Mouse (Mus musculus): ENCODE results near the gene Immp2l. TPM values are rescaled to one million over a fixed set of nuclear protein-coding genes. Genes with fewer than 3 reads are reported as not detected.
"Not testable (repeated sequence)": the region's sequence is repeated elsewhere in the genome, so short reads cannot be mapped to it uniquely, and the experiment has no call there.

Gene Immp2l
- polyA plus RNA-seq, 1 experiment from 2014 or later, result 7.4 TPM

GRCm38 (mm10) chr12:41851896-41852470 lies 828.1 kb downstream of the Immp2l start:
- no peak overlapping the region for H3K9ac ChIP-seq
- no peaks in the 10 kb centered on the region for H3K9me3 ChIP-seq (ENCODE audit: control insufficient read depth, low read length)
- 89% methylated on average over 7 of the region's 7 CpGs for WGBS
- no peak for DNase-seq (ENCODE audit: low spot score)
- H3K27me3 ChIP-seq (ENCODE audit: control insufficient read depth, insufficient read depth, low read length), result no peaks in the 10 kb centered on the region
- H3K36me3 ChIP-seq (replicated peaks; ENCODE audit: control insufficient read depth, insufficient read depth), result no peaks in the 10 kb centered on the region
- H3K4me2 ChIP-seq (replicated peaks), result no peak overlapping the region
- no peaks in the 10 kb centered on the region for H3K4me1 ChIP-seq (replicated peaks; ENCODE audit: control insufficient read depth, insufficient read depth, low read length)
- no peak overlapping the region for H3K4me3 ChIP-seq (replicated peaks; ENCODE audit: low read length)
- no peak for ATAC-seq (ENCODE audit: low FRiP score)
- no peak overlapping the region for H3K27ac ChIP-seq

- not testable (repeated sequence) for H3K4me2 ChIP-seq (replicated peaks); H3K9ac ChIP-seq; H3K9me3 ChIP-seq (ENCODE audit: control insufficient read depth, low read length); H3K4me3 ChIP-seq (replicated peaks; ENCODE audit: low read length); ATAC-seq (ENCODE audit: low FRiP score); H3K27ac ChIP-seq; H3K4me1 ChIP-seq (replicated peaks; ENCODE audit: control insufficient read depth, insufficient read depth, low read length); H3K36me3 ChIP-seq (replicated peaks; ENCODE audit: control insufficient read depth, insufficient read depth); DNase-seq (ENCODE audit: low spot score); H3K27me3 ChIP-seq (ENCODE audit: control insufficient read depth, insufficient read depth, low read length)
- 41% methylated on average over 5 of the region's 5 CpGs for WGBS
Measured at GRCm38 (mm10) chr12:41859652-41860051, 835.8 kb downstream of the Immp2l start.

GRCm38 (mm10) chr12:41868317-41868716 lies 844.4 kb downstream of the Immp2l start:
- Histone ChIP-seq H3K4me3 (replicated peaks; ENCODE audit: low read length) (no peak overlapping the region), H3K4me1 (replicated peaks; ENCODE audit: control insufficient read depth, insufficient read depth, low read length) (no peaks in the 10 kb centered on the region), H3K36me3 (replicated peaks; ENCODE audit: control insufficient read depth, insufficient read depth) (no peaks in the 10 kb centered on the region), H3K9ac (no peak overlapping the region), H3K4me2 (replicated peaks) (no peak overlapping the region), H3K9me3 (ENCODE audit: control insufficient read depth, low read length) (peaks cover 8% of the 10 kb centered on the region), H3K27ac (no peak overlapping the region), H3K27me3 (ENCODE audit: control insufficient read depth, insufficient read depth, low read length) (no peaks in the 10 kb centered on the region)
- DNase-seq (ENCODE audit: low spot score), result no peak
- ATAC-seq (ENCODE audit: low FRiP score), result no peak
- WGBS, result 91% methylated on average over 2 of the region's 2 CpGs

GRCm38 (mm10) chr12:41874015-41874414 lies 850.1 kb downstream of the Immp2l start:
- no peak for ATAC-seq (ENCODE audit: low FRiP score)
- DNase-seq (ENCODE audit: low spot score), result no peak
- H3K36me3 ChIP-seq (replicated peaks; ENCODE audit: control insufficient read depth, insufficient read depth), result no peaks in the 10 kb centered on the region
- no peak overlapping the region for H3K4me3 ChIP-seq (replicated peaks; ENCODE audit: low read length)
- H3K4me2 ChIP-seq (replicated peaks), result no peak overlapping the region
- no peaks in the 10 kb centered on the region for H3K27me3 ChIP-seq (ENCODE audit: control insufficient read depth, insufficient read depth, low read length)
- H3K4me1 ChIP-seq (replicated peaks; ENCODE audit: control insufficient read depth, insufficient read depth, low read length), result no peaks in the 10 kb centered on the region; the same call in 1 of the 2 replicates
- no peak overlapping the region for H3K27ac ChIP-seq
- H3K9me3 ChIP-seq (ENCODE audit: control insufficient read depth, low read length), result no peaks in the 10 kb centered on the region
- 87% methylated on average over 2 of the region's 2 CpGs for WGBS
- H3K9ac ChIP-seq, result no peak overlapping the region

- DNase-seq (ENCODE audit: low spot score) (no peak), ATAC-seq (ENCODE audit: low FRiP score) (no peak)
- Histone ChIP-seq H3K9ac (no peak overlapping the region), H3K36me3 (replicated peaks; ENCODE audit: control insufficient read depth, insufficient read depth) (no peaks in the 10 kb centered on the region), H3K4me1 (replicated peaks; ENCODE audit: control insufficient read depth, insufficient read depth, low read length) (no peaks in the 10 kb centered on the region; the same call in 1 of the 2 replicates), H3K4me3 (replicated peaks; ENCODE audit: low read length) (no peak overlapping the region), H3K27me3 (ENCODE audit: control insufficient read depth, insufficient read depth, low read length) (no peaks in the 10 kb centered on the region), H3K27ac (0 out of 2 replicates have a peak overlapping the region, but pooled peaks have one; percentile 16), H3K9me3 (ENCODE audit: control insufficient read depth, low read length) (no peaks in the 10 kb centered on the region), H3K4me2 (replicated peaks) (no peak overlapping the region)
- WGBS, result 55% methylated on average over 5 of the region's 5 CpGs
Measured at GRCm38 (mm10) chr12:41877292-41877959, 853.5 kb downstream of the Immp2l start.

- no peaks in the 10 kb centered on the region for H3K36me3 ChIP-seq (replicated peaks; ENCODE audit: control insufficient read depth, insufficient read depth)
Measured at GRCm38 (mm10) chr12:41878493-41878892, 854.6 kb downstream of the Immp2l start.

GRCm38 (mm10) chr12:41878972-41879371 lies 855.1 kb downstream of the Immp2l start:
- H3K4me2 ChIP-seq (replicated peaks), result no peak overlapping the region
- no peaks in the 10 kb centered on the region for H3K36me3 ChIP-seq (replicated peaks; ENCODE audit: control insufficient read depth, insufficient read depth)
- H3K9me3 ChIP-seq (ENCODE audit: control insufficient read depth, low read length), result no peaks in the 10 kb centered on the region
- H3K4me3 ChIP-seq (replicated peaks; ENCODE audit: low read length), result no peak overlapping the region
- no peak overlapping the region for H3K9ac ChIP-seq
- H3K27me3 ChIP-seq (ENCODE audit: control insufficient read depth, insufficient read depth, low read length), result no peaks in the 10 kb centered on the region
- no peak for ATAC-seq (ENCODE audit: low FRiP score)
- DNase-seq (ENCODE audit: low spot score), result no peak
- no peaks in the 10 kb centered on the region; the same call in 1 of the 2 replicates for H3K4me1 ChIP-seq (replicated peaks; ENCODE audit: control insufficient read depth, insufficient read depth, low read length)
- H3K27ac ChIP-seq, result no peak overlapping the region
- 88% methylated on average over 1 of the region's 1 CpGs for whole genome bisulfite sequencing

More at GRCm38 (mm10) chr12:41878493-41878892, 854.6 kb downstream of the Immp2l start:
- H3K27ac ChIP-seq, result no peak overlapping the region
- no peaks in the 10 kb centered on the region for H3K27me3 ChIP-seq (ENCODE audit: control insufficient read depth, insufficient read depth, low read length)
- no peak overlapping the region for H3K4me2 ChIP-seq (replicated peaks)
- H3K9ac ChIP-seq, result no peak overlapping the region
- no peaks in the 10 kb centered on the region; the same call in 1 of the 2 replicates for H3K4me1 ChIP-seq (replicated peaks; ENCODE audit: control insufficient read depth, insufficient read depth, low read length)
- no peak overlapping the region for H3K4me3 ChIP-seq (replicated peaks; ENCODE audit: low read length)
- DNase-seq (ENCODE audit: low spot score) (no peak), ATAC-seq (ENCODE audit: low FRiP score) (no peak)
- 76% methylated on average over 3 of the region's 3 CpGs for whole genome bisulfite sequencing
- no peaks in the 10 kb centered on the region for H3K9me3 ChIP-seq (ENCODE audit: control insufficient read depth, low read length)

- Histone ChIP-seq H3K36me3 (replicated peaks; ENCODE audit: control insufficient read depth, insufficient read depth) (no peaks in the 10 kb centered on the region), H3K4me1 (replicated peaks; ENCODE audit: control insufficient read depth, insufficient read depth, low read length) (no peaks in the 10 kb centered on the region; the same call in 1 of the 2 replicates), H3K9ac (no peak overlapping the region), H3K9me3 (ENCODE audit: control insufficient read depth, low read length) (no peaks in the 10 kb centered on the region), H3K4me2 (replicated peaks) (no peak overlapping the region), H3K4me3 (replicated peaks; ENCODE audit: low read length) (no peak overlapping the region), H3K27me3 (ENCODE audit: control insufficient read depth, insufficient read depth, low read length) (no peaks in the 10 kb centered on the region), H3K27ac (no peak overlapping the region)
- no peak for DNase-seq (ENCODE audit: low spot score)
- no peak for ATAC-seq (ENCODE audit: low FRiP score)
- WGBS, result 82% methylated on average over 1 of the region's 1 CpGs
Measured at GRCm38 (mm10) chr12:41879412-41879811, 855.5 kb downstream of the Immp2l start.

- H3K27ac ChIP-seq, result no peak overlapping the region
- H3K36me3 ChIP-seq (replicated peaks; ENCODE audit: control insufficient read depth, insufficient read depth), result no peaks in the 10 kb centered on the region
- H3K9ac ChIP-seq, result no peak overlapping the region
- no peak overlapping the region for H3K4me2 ChIP-seq (replicated peaks)
- WGBS, result 91% methylated on average over 3 of the region's 3 CpGs
- DNase-seq (ENCODE audit: low spot score), result no peak
- no peak overlapping the region for H3K4me3 ChIP-seq (replicated peaks; ENCODE audit: low read length)
- ATAC-seq (ENCODE audit: low FRiP score), result no peak
- H3K4me1 ChIP-seq (replicated peaks; ENCODE audit: control insufficient read depth, insufficient read depth, low read length), result no peaks in the 10 kb centered on the region; the same call in 1 of the 2 replicates
- no peaks in the 10 kb centered on the region for H3K9me3 ChIP-seq (ENCODE audit: control insufficient read depth, low read length)
- no peaks in the 10 kb centered on the region for H3K27me3 ChIP-seq (ENCODE audit: control insufficient read depth, insufficient read depth, low read length)
Measured at GRCm38 (mm10) chr12:41880833-41881232, 856.9 kb downstream of the Immp2l start.

Data from hindbrain, embryonic 14.5 days (tissue).